Mouse (Mus musculus) adrenal gland, postnatal 25 days (tissue): ENCODE results near the gene Rho. TPM values are rescaled to one million over a fixed set of nuclear protein-coding genes. Genes with fewer than 3 reads are reported as not detected.
A peak's percentile ranks its signal among the peaks of the same experiment; 100 is the strongest.

Source experiments
- DNase-seq: peaks from one replicate; pipeline ENCODE4 v3.0.0; 2021; ENCODE audit warnings: mixed read lengths
- long read RNA-seq: library from polyadenylated mRNA; stranded (forward); transcript quantifications from one replicate; pipeline ENCODE4 v2.0.0, GENCODE M21; 2021
- total RNA-seq: library from RNA; stranded (reverse); gene quantifications from 2 replicates; pipeline ENCODE4 v1.2.3, GENCODE M21; 2021

Gene Rho
- total RNA-seq = 0.94 and 1.9 TPM in 2 replicates
- long read RNA-seq = 0 reads

DNA sequence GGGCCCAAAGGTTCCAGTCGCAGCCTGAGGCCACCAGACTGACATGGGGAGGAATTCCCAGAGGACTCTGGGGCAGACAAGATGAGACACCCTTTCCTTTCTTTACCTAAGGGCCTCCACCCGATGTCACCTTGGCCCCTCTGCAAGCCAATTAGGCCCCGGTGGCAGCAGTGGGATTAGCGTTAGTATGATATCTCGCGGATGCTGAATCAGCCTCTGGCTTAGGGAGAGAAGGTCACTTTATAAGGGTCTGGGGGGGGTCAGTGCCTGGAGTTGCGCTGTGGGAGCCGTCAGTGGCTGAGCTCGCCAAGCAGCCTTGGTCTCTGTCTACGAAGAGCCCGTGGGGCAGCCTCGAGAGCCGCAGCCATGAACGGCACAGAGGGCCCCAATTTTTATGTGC lies at the start of gene Rho:
Rho (plus strand) TSS at position 110 of the 400 bp plus-strand sequence.
- no peak for DNase-seq

DNA sequence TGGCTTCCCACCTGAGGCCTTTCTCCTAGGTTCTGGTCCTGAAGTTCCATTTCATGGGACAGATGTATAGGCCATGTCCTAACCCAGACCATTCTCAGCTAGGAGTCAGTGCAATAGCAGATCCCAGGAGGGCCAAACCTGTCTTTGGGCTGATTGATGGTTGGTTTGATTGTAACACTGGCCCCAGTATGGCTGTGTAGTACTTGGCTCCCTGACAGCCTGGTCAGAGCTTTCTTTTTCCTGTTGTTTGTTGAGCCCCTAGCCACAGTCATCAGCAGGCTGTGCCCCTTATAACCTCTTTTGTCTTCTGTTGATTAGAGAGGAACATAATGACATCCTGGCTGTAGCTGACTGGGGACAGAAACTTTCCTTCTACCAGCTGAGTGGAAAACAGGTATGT lies 47.5 kb upstream of the Rho start:
- DNase-seq = no peak

DNA sequence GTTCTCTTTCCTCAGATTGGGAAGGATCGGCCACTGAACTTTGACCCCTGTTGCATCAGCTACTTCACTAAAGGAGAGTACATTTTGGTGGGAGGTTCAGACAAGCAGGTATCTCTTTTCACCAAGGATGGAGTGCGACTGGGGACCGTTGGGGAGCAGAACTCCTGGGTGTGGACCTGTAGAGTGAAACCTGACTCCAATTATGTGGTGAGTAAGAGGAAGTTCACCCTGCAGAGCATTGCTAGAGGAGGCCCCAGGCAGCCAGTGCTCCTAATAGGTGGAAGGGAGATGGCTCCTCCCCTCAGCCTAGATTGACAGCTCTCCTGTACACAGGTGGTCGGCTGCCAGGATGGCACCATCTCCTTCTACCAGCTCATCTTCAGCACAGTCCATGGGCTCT lies 44.7 kb upstream of the Rho start:
- DNase-seq = no peak

DNA sequence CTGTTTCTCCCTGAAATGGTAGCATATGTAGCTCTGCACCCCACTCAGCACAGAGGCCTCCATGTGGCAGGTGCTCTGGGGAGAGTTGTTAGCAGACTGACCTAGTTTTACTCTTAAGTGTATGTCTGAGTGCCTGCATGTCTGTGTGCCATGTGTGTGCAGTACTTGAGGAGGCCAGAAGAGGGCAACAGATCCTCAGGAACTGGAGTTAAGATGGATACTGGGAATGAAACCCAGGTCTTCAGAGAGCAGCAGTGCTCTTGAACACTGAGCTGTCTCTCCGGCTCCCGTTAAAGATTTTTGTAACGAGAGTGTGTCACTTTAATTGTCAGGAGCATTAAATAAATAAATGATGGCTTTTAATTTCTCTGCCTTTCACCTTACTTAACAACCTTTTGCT lies 43.3 kb upstream of the Rho start:
- DNase-seq = no peak

DNA sequence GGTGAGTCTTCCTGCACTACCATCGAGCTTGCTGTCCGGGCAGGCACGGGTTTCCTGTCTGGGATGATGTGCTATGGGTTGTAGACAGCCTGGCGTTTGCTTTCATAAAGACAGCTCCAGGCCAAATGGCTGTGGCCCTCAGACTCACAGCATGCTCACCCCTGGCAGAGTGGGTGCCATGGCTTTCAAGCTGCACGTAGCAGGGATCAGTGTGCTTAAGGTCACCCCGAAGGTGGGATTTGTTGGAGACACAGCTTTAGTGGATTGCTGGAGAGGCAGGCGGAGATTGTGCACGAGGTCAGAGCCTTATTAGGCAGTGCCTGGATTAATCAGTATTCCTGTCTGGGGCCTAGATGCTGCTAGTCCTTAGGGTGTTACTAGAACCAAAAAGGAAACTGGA lies 40.9 kb upstream of the Rho start:
- DNase-seq = no peak

DNA sequence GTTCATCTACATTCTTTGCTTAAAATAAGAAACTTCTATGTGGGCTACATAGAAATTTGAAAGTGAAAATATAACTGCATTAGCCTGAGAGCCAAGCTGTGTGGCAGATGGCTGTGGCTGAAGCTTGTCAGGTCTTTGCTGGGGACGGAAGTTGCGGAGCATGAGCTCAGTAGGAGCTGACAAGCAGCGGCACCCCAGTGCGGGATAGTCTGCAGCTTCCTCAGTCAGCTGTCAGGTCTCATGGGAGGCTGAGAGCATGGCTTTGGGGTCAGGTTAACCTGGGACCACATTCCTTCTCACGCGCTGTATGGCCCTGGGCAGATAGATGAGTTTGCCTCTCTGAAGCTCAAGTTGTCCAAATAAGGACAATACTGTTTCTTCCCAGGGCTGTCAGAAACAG lies 40.5 kb upstream of the Rho start:
- DNase-seq = no peak

DNA sequence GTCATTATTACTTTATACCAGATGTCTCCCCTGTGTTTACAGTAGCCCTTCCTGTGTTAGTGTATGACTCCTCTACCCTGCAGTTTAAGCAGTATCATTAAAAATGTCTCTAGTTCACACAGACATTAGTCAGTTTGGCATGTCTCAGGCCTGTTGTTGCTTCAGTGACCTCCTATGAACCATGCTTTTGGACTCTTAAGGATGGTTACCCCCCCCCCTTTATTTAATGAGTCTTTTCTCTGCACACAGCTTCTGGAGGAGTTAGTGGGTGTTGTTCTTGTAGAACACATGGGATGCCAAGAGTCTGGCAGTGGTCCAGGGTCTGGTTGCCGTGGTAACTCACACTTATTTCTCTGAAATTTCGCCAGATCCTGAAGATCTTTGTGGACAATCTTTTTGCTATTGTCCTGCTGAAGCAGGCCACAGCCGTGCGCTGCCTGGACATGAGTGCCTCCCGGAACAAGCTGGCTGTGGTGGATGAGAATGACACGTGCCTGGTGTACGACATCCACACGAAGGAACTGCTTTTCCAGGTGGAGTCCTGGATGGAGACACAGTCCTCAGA lies 40.0 kb upstream of the Rho start:
- no peak for DNase-seq

DNA sequence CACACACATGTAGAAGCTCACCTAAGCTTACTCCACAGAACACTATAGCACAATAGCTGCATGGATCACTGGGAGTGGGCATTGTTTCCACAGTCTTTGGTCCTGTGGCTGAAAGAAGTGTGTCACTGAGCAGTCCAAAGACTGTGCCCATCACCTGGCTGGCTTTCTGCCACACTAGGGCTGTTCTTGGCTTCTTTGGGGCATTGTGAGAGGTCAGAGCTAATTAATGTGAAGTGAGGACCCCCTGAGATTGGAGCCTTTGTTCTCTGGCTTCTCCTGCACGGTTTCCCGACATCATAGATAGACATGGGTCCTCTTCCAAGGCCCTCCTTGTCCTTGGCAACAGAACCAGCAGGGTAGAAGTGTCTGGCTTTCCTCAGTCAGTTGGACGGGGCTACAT lies 39.2 kb upstream of the Rho start:
- no peak for DNase-seq

DNA sequence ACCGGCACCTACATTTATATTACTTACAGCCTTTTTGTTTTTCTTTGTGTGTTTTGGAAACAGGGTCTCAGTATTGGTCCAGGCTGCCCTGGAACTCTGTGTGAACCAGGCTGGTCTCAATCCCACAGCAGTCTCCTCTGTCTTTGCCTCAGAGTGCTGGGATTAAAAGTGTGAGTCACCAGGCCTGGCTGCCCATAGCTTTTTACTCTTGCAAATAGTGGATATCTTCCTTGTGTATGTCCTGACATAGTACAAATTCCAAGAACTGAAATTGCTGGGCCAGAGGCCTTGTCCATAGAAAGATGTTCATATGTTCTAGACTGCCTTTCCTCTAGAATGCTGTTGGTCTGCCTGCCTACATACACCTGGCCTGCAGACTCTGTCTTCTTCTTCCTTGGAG lies 35.2 kb upstream of the Rho start:
- DNase-seq = no peak

DNA sequence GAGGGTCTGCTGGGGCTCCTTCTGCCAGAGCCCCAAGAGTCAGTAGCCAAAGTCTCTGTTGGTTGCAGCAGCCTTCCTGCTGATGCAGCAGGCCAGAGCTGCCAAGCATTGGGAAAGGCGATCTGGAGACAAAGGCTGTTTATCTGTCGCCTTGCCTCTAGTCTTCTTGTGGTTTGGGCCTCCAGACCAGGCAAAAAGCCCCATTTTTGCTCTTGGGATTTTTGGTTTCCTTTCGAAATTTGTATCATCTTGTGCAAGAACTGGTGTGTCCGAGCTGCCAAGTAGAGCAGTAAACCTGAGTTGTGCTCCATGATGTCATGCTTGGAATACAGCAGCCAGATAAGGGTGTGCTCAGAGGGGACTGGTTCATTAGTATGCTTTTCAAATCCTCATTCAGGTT lies 34.4 kb upstream of the Rho start:
- DNase-seq = no peak

DNA sequence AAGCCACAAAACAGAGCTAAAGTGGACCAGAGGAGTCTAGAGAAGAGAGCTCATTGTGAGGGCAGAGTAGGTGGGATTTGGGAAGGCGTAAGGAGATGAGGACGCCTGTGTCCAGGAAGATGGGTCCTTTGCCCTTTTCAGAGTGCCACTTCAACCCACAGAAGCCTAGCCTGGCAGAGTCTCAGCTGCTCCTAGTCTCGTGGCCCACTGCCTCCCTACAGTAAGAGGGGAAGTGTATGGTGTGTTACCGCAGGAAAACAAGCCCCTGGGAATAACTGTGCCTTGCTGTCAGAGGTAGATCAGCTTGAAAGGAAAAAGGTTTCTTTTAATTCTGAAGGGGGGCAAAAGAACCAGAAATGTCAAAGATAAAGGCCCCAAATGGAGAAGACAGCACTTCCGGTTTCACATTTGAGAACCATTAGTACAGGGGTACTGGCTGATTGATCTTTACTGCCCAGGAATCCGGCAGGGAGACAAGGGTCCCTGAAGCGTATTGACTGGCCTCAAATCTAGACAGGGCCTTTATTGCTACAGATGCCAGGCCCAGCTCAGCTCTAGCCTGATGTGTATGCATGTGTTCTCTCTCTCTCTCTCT lies 33.5 kb upstream of the Rho start:
- DNase-seq = no peak

DNA sequence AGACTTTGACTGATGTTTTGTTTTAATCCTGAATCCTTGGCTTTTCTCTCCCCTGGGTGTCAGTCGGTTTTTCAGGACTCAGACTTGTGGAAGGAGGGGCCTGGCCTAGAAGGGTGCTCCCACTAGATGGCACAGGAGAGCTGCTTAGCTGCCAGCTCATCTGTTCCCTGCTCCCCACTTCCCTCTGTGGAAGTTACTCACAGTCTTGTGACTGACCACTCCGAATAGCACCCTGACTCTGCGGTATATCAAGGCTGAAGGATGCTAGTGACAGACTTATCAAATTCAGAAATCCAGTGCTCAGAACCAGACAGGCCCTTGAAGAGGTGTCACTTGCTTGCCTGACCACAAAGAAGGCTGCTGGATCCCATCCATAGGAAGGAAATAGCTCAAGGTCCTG lies 30.5 kb upstream of the Rho start:
- peak; percentile 78 for DNase-seq

DNA sequence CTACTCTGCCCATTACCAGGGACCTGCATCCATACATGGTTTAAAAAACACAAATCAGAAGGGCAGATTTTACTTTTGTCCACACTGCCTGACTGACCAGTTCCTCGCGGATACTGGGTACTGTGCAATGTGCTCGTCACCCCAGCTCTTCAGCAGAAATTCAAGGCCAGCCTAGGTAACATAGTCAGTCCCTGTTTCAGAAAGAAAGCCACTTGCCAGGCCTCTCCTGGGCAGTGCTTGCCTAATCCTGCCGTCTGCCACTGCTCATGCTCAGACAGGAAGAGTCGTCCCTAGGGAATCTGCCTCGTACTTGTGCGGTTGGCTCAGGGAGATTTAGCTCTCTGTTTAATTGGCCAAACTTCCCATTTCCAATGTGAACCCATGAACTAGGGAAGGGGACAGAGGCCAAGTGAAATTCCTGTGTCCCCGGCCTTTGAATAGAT lies 30.0 kb upstream of the Rho start:
- peak; percentile 51 for DNase-seq

DNA sequence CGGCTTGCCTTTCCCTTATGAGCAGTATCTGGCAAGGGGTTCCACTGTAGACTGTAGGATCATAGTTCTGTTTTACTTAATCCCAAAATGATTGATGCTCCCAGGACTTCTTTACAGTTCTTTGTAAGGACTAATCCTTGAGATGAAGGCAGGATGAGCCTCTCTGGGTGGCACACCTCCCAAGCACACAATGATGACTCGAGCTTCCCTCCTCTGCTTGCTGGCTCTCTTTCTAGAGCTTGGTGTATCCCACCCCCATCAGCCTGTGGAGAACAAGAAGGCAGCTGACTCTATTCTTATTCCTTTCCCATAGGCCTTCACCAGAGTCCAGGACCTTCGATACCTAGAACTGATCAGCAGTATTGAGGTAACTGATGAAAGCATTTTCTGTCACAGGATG lies 29.0 kb upstream of the Rho start:
- no peak for DNase-seq

DNA sequence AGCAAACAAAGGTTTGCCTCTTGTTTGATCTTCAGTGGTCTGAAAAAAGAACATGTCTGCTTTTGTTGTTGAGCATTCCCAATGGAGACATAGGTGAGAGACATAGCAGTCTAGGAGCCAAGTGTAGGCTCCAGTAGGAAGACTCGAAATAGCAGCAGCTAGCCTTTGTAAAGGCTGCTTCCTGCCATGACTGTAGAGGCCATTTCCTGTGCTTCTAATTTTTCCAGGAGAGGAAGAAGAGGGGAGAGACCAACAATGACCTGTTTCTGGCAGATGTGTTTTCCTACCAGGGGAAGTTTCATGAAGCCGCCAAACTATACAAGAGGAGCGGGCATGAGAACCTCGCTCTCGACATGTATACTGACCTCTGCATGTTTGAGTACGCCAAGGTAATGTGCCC lies 26.0 kb upstream of the Rho start:
- no peak for DNase-seq

DNA sequence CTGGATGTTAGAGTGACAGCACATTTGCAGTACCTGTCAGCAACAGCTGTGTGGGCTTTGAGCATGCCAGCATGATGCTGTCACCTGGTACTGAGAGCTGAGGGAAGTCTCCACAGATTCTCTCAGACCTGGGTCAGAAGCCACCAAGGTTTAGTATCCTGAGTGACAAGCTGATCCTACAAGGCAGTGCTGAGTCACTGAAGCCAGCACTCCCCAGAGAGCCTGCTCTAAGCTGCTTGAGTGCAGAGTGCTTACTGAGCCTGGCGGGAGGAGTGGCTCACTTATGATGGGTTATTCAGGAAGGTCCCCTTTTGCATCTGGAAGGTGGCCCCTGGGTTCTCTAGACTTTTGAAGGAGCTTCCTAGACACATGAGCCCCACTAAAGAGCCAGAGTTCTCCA lies 25.1 kb upstream of the Rho start:
- DNase-seq = no peak

DNA sequence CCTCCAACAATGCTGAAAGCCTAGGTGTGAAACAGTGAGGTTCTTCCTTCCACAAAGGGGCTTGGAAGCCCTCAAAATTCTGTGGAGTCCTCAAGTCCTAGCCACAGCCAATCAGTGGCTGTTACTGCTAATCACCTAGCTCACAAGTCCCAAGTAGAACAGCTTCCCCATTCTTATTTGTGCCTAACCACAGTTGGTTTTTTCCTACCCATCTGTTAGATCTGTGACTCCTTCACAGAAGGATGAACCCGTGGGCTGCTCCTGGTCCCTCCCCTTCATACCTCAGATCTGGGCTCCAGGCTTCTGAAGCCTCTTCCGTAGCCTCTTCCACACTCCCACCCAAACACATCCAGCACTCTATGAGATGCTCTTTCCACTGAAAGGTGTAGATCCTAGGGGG lies 24.7 kb upstream of the Rho start:
- no peak for DNase-seq

DNA sequence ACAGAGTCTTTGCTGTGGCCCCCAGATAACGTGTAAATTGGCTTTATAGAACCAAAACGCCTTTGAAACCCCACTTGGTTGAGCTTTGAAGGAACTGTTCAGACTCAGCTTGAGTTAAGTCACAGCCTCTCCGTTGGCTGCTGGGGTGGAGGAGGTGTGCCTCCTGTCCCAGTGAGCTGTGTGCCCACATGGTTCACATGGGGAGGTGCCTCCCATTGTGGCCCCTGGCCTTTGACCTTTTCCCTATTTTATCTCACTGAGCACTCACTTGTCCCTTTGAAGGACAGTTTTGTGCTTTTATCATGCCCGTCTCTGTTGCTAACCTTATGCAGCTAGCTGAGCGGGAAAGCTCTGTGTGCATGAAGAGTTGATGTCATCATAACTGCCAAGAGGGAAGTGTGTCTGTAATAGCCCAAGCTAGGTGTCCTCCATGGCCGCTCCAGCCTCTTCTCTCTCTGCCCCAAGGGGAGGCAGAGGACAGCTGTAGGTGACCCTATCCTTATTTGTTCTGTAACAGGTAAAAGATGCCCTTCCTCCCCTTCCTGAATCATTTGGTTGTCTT lies 23.0 kb upstream of the Rho start:
- no peak for DNase-seq

DNA sequence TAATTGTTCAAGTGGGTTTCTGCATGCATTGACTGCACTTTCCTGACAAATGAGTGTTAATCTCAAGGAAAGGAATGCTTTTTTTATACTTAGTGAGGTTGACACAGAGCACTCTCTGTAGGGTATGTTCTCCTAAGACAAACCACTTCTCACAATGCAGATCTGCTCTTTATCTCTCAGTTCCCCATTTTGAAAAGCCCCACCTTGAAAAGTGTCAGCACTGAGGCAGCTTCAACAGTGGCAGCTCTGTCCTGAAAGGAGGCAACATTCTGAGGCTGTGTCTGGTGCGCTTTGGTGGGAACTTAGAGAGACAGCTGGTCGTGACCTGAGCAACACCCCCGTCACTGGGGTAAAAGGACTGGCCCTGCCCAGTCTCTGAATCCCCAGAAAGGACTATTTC lies 22.5 kb upstream of the Rho start:
- DNase-seq = no peak

DNA sequence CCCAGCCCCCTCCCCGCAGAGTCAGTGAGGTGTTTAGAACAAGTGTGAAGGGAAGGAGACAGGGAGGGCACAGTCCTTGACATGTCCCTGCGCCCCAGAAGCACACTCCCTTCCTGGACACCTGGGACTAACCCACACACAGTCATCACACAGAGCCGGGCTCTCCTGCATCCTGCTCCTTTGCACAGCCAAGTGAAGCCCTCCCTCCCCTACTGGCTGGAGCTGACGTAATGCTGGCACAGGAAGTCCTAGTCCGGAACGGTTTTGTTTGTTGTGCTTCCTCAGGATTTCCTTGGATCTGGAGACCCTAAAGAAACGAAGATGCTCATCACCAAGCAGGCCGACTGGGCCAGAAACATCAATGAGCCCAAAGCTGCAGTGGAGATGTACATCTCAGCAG lies 21.6 kb upstream of the Rho start:
- DNase-seq = peak; percentile 44

DNA sequence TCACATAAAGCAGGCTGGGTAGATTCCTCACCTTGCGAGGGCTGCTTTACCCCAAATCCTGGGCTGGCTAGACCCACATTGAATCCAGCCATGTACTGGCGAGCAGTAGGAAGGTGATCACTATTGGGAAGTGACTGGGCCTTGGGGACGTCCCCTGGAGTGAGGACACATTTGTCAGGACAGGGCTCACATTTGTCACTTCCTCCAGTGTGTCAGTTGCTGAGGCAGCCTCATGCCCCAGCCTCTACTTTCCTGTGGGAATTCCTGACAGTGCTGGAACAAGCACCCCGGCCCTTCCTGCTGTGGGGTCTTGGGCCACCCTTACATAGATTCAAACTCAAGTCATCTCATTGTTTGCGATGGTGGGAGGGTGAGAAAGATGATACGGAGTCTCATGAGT lies 19.8 kb upstream of the Rho start:
- DNase-seq = no peak

DNA sequence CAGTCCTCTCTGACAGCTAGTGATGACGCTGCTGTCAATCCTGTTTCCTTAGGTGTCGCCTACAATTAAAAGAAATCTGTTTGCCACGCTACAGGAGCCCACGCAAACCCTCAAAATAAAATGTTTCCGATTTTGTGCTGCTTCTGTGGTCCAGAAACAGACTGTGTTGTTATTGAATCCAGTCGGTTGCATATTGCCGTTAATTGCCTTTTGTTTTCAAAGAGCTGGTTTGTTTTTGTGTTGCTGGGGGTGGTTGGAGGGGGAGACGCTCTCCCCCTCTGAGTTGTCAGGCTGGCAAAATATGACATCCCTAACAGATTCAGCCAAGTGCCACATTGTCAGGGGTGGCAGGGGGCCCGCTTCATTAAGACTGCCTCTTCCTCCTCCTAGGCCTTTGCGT lies 18.1 kb upstream of the Rho start:
- DNase-seq = no peak

DNA sequence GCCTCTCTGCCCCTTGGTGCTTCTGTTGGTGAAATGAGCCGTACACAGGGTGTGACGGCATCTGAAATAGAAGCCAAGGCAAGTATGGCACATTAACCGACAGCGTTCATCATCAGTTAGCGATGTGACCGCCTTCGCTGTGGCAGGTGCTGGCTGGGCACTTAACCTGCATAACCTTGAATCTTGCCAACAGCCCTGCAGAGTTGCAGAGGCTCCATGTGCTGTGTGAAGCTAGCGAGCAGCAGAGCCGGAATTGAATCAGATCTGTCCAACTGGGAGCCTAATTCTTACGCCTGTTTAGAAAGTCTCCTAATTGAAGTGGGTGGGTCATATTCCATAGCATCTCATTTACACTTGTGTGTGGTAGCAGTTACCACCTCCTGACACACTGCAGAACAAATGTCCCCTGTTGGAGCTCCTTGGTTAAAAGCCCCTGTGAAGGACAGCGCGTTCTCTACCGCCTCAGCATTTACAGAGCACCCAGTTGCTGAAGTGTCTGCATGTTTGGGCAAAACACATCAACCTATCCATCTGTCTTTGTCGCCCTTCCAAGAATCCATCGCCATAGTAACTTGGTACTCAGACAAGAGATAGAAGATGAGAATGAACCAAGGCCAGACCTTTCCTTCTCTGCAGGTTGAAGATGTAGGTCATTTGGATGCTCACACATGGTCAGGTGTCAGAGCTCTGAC lies 16.9 kb upstream of the Rho start:
- DNase-seq = no peak
